Mouse (Mus musculus): ENCODE measurements at regions not wholly inside any gene's neighbourhood (a gene's known extent, or its start where the extent isn't known, plus 50 kb on each side); places are given as distances from the start of the nearest gene placed in this dataset.

GRCm38 (mm10) chr3:121618561-121618960 is 52.0 kb upstream of the 4930432M17Rik start:
- no peak for DNase-seq

GRCm38 (mm10) chr3:121618161-121618560 is 52.4 kb upstream of the 4930432M17Rik start:
- no peak for DNase-seq

- no peak for DNase-seq
Observed at GRCm38 (mm10) chr3:121617351-121617750, 53.2 kb upstream of the 4930432M17Rik start.

- DNase-seq, result no peak
Observed at GRCm38 (mm10) chr3:121616075-121616474, 54.5 kb upstream of the 4930432M17Rik start.

GRCm38 (mm10) chr3:121614741-121615140 is 55.8 kb upstream of the 4930432M17Rik start:
- DNase-seq, result no peak

- DNase-seq, result no peak
Observed at GRCm38 (mm10) chr3:121613224-121613623, 57.3 kb upstream of the 4930432M17Rik start.

- no peak for DNase-seq
Observed at GRCm38 (mm10) chr3:121609845-121610244, 60.7 kb upstream of the 4930432M17Rik start.

- peak; percentile 34 to 53 for DNase-seq
Observed at GRCm38 (mm10) chr3:121609090-121609489, 61.5 kb upstream of the 4930432M17Rik start.

GRCm38 (mm10) chr3:121604737-121605136 is 65.8 kb upstream of the 4930432M17Rik start:
- no peak for DNase-seq

GRCm38 (mm10) chr3:121604081-121604480 is 66.5 kb upstream of the 4930432M17Rik start:
- DNase-seq, result no peak

- no peak for DNase-seq
Observed at GRCm38 (mm10) chr3:121602826-121603370, 67.7 kb upstream of the 4930432M17Rik start.

GRCm38 (mm10) chr3:121602082-121602561 is 68.4 kb upstream of the 4930432M17Rik start:
- DNase-seq, result peak; percentile 8 to 68

GRCm38 (mm10) chr3:121600841-121601240 is 68.6 kb upstream of the Slc44a3 start:
- no peak for DNase-seq

GRCm38 (mm10) chr3:121600388-121600787 is 68.2 kb upstream of the Slc44a3 start:
- DNase-seq, result no peak

GRCm38 (mm10) chr3:121597988-121598387 is 65.8 kb upstream of the Slc44a3 start:
- DNase-seq, result no peak

GRCm38 (mm10) chr3:121597203-121597602 is 65.0 kb upstream of the Slc44a3 start:
- no peak for DNase-seq

GRCm38 (mm10) chr3:121594580-121594979 is 62.4 kb upstream of the Slc44a3 start:
- DNase-seq, result no peak

- no peak for DNase-seq
Observed at GRCm38 (mm10) chr3:121593598-121594117, 61.5 kb upstream of the Slc44a3 start.

GRCm38 (mm10) chr3:121593143-121593542 is 60.9 kb upstream of the Slc44a3 start:
- DNase-seq, result no peak

GRCm38 (mm10) chr3:121589494-121589885 is 57.3 kb upstream of the Slc44a3 start:
- DNase-seq, result no peak

GRCm38 (mm10) chr3:121588737-121589493 is 56.7 kb upstream of the Slc44a3 start:
- peak; percentile 7 to 44 for DNase-seq

GRCm38 (mm10) chr3:121585306-121585705 is 53.1 kb upstream of the Slc44a3 start:
- no peak for DNase-seq

GRCm38 (mm10) chr3:121584736-121585151 is 52.5 kb upstream of the Slc44a3 start:
- DNase-seq, result peak in 1 of 2 experiments; percentile 18

- DNase-seq, result no peak
Observed at GRCm38 (mm10) chr3:121584317-121584716, 52.1 kb upstream of the Slc44a3 start.
